8 mouse cellular contexts compared by ENCODE assay signal in genomic region chr3:111069156-111069555, GRCm38 (mm10).
DNase-seq lines count a peak whose midpoint lies in the region; ATAC-seq and TF ChIP-seq lines count a peak whose summit lies in the region.

No protein-coding gene starts in this region.

- DNase-seq in kidney, adult 11 months, result peak; percentile 8
- peak; percentile 11 for DNase-seq in Muller cell, postnatal 12 days (ENCODE audit: inconsistent ontology term)
- peak; percentile 68 to 77 for DNase-seq in cerebellum, postnatal 14 days
- peak; percentile 52 to 53 for DNase-seq in frontal cortex, postnatal 25 days (ENCODE audit: low spot score in 2 of 2)
- peak; percentile 49 to 53 for DNase-seq in left cerebral cortex, postnatal 36 days (ENCODE audit: low spot score in 2 of 2)
- no peak for DNase-seq in thymus, adult 2 months
- DNase-seq in heart, adult 9 months (ENCODE audit: low spot score in 2 of 2), result no peak

- H3K27me3 ChIP-seq in kidney, embryonic 14.5 days (ENCODE audit: control insufficient read depth, insufficient read depth, low read length), result no peaks in the 10 kb centered on the region
- H3K27me3 ChIP-seq in thymus, adult 2 months (ENCODE audit: control insufficient read depth, insufficient read depth, low read length), result no peaks in the 10 kb centered on the region

- H3K4me2 ChIP-seq in kidney, embryonic 14.5 days (replicated peaks; ENCODE audit: low read depth, low read length), result no peak overlapping the region

- no peak overlapping the region for H3K4me3 ChIP-seq in kidney, embryonic 14.5 days (ENCODE audit: low read length)
- H3K4me3 ChIP-seq in thymus, adult 2 months (ENCODE audit: control insufficient read depth, insufficient read depth, low read length), result no peak overlapping the region

- intact Hi-C loops in left cerebral cortex, postnatal 36 days (cut with DNase I), result loop anchor here (5.0 kb wide), 2 partner anchors 927 to 1542 kb away; partner anchors contain the start of gene Ntng1

- ATAC-seq in kidney, embryonic 14.5 days (ENCODE audit: low FRiP score, low TSS enrichment), result no peak

- H3K9me3 ChIP-seq in kidney, embryonic 14.5 days (ENCODE audit: control insufficient read depth, low read length), result no peaks in the 10 kb centered on the region

- no peak for TF ChIP-seq POLR2A in thymus, adult 2 months (IDR thresholded peaks at IDR 0.05; ENCODE audit: control insufficient read depth, extremely low read depth, insufficient read depth, low read length, poor library complexity)

- no peak for TF ChIP-seq CTCF in thymus, adult 2 months (IDR thresholded peaks at IDR 0.05; ENCODE audit: borderline replicate concordance, control insufficient read depth, extremely low read depth, insufficient read depth, low read length, poor library complexity)

- H3K9ac ChIP-seq in kidney, embryonic 14.5 days (ENCODE audit: low read depth, low read length), result no peak overlapping the region

- no peaks in the 10 kb centered on the region for H3K4me1 ChIP-seq in kidney, embryonic 14.5 days (ENCODE audit: control insufficient read depth, insufficient read depth, low read length)
- no peaks in the 10 kb centered on the region for H3K4me1 ChIP-seq in thymus, adult 2 months (replicated peaks; ENCODE audit: control insufficient read depth, insufficient read depth, low read length)

- H3K36me3 ChIP-seq in kidney, embryonic 14.5 days (ENCODE audit: control insufficient read depth, insufficient read depth, low read length), result no peaks in the 10 kb centered on the region
- H3K36me3 ChIP-seq in thymus, adult 2 months (ENCODE audit: control insufficient read depth, insufficient read depth, low read length), result no peaks in the 10 kb centered on the region

- 27% methylated on average over 7 of the region's 7 CpGs for WGBS in kidney, embryonic 14.5 days
- 31% methylated on average over 7 of the region's 7 CpGs for WGBS in thymus, adult 2 months

- H3K27ac ChIP-seq in kidney, embryonic 14.5 days (ENCODE audit: low read depth, low read length), result no peak overlapping the region
- no peak overlapping the region for H3K27ac ChIP-seq in thymus, adult 2 months (ENCODE audit: control insufficient read depth, insufficient read depth, low read length)

Comparison
In these comparisons a context has a peak if more than half of its experiments do, and no peak if none do; other contexts are left out.
1. DNase-seq: peak in kidney, adult 11 months (single experiment), Muller cell, postnatal 12 days (single experiment), cerebellum, postnatal 14 days (2 of 2), frontal cortex, postnatal 25 days (2 of 2) and left cerebral cortex, postnatal 36 days (2 of 2); none in thymus, adult 2 months (single experiment) and heart, adult 9 months (0 of 2).